Mouse (Mus musculus): Measurements from ENCODE around the gene Pygm. TPM values are rescaled to one million over a fixed set of nuclear protein-coding genes. Genes with fewer than 3 reads are reported as not detected.

Gene Pygm
- total RNA-seq, 2 experiments from 2014 or later = 6.2 to 8.2 TPM

DNA sequence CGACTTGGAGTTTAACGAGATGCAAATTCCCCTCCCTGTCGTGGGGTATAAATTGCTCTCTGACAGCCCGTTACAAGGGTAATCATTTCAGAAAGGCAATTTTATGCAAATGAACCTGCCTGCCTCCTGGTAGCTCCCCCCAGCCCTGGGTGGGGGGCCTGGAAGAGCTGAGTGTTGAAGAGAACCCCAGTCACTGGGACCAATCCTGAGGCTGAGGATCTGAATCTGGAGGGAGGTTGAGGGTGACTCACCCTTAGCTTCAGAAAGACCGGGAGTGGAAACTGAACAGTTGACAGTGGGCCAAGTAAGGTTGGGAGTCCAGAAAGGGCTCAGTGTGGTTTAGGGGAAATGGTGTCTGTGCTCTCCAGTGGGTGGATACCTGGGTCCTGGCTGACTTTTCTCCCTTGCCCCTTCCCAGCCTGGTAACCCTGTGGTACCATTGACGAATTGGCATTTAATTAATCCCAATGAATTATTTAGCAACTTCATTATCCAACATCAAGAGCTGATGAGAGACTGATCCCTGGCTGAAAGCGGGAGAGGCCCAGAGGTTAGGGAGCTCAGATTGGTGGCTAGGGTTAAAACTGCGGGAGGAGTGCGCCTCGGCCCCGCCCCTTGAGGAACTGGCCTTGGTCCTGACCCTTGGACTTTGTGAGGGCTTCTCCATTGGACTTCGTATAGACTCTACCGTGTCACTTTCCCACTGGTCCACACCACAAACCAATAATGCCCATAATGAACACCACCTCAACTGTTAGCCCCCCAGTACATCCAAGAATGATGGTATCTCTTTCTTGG is 42.7 kb downstream of the Pygm start:
- no peak for DNase-seq

DNA sequence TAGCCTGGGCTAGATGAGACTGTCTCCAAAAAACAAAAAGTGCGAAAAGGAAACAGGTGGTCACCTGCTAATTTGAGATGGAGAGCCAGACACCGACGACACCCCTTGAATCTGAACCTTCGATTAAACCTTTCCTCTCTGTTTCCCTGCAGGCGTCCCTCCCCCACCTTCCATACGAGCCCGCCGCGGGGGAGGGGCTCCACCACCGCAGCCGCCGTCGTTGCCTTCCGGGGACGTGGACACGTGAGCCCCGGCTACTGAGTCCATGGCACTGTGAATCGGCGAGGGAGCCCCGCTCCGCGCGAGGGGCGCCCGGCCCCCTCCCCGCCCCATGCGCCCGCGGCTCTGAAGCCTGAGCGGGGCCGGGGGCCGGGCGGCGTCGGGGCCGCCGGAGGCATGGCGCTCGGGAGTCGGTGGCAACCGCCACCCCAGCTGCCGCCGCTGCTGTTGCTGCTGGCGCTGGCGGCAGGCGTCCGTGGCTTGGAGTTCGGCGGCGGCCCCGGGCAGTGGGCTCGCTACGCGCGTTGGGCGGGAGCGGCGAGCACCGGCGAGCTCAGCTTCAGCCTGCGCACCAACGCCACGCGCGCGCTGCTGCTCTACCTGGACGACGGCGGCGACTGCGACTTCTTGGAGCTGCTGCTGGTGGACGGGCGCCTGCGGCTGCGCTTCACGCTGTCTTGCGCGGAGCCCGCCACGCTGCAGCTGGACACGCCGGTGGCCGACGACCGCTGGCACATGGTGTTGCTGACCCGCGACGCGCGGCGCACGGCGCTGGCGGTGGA is 43.6 kb downstream of the Pygm start:
- intact Hi-C loops (cut with DNase I) = no loop called here
- DNase-seq = no peak

More for the DNA sequence above, 42.7 kb downstream of the Pygm start:
- intact Hi-C loops (cut with DNase I) = no loop called here

DNA sequence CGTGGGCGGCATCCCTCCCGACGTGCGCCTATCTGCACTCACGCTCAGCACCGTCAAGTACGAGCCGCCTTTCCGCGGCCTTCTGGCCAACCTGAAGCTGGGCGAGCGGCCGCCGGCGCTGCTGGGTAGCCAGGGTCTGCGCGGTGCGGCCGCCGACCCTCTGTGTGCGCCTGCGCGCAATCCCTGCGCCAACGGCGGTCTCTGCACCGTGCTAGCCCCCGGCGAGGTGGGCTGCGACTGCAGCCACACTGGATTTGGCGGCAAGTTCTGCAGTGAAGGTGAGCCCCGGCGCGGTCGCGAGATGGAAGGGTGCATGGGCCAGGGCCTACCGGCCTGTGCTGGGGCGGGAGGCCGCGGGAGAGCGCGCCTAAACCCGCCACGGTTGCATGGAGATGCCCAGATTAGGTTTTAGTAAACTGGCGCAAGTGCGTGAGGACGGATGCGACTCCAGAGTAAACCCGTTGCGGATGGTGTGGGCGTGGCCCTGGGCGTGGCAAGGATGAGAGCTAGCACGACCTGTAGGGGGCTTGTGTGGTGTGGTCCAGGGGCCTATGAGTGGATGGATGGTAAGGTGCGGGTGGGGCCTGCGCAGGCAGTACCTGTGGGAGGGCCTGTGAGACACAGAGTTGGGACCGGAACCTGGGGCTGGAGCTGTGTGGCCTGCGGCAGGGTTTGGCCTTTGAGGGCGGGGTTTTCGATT is 44.5 kb downstream of the Pygm start:
- no peak for DNase-seq
- intact Hi-C loops (cut with DNase I) = no loop called here

DNA sequence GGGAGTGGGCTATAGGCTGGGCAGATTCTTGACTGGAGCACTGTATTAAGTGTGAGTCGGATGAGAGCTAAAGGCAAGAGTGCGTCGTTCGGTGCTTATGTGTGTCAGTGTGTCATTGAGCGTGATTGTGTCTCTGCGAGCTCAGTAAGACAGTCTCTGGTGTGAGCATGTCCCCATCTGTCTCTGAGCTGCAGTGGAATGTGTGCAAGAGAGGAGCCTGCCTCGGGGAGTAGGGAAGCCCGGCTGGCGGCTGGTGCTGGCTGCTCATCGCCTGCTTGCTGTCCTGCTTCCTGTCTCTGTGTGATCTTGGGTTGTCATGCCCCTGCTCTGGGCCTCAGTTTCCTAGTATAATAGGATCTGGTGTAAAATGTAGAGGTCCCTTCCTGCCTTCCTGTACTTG is 58.8 kb downstream of the Pygm start:
- intact Hi-C loops (cut with DNase I) = no loop called here
- no peak for DNase-seq

DNA sequence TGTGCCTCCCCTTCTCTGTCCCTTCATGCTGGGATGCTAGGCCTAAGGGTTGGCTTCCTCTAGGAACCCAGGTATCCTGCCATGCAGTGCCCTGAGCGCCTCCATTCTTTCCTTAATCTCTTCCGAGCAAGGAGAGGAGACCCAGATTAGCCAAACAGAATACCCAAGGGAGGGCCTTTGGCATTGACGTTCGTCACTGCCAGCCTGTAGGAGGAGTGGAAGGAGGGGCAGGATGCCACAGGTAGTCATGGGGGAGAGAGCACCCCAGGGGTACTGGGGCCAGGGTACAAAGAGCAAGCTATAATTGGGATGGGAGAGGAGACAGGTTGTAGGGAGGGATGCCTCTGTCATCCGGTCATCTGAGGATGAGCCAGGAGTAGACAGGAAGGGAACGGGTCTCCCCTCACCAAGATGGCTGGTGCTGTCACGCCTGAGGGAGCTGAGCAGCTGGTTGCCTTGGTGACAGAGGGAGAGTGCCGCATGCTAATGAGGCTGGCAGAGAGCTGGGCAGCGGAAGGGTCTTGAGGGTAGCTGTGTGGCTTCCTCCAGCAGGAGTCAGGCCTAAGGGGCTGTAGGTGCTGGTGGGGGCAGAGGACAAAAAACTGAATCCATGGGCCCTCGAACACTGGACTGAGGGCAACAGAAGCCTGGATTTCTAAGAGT is 61.7 kb downstream of the Pygm start:
- intact Hi-C loops (cut with DNase I) = no loop called here
- peak; percentile 83 for DNase-seq

DNA sequence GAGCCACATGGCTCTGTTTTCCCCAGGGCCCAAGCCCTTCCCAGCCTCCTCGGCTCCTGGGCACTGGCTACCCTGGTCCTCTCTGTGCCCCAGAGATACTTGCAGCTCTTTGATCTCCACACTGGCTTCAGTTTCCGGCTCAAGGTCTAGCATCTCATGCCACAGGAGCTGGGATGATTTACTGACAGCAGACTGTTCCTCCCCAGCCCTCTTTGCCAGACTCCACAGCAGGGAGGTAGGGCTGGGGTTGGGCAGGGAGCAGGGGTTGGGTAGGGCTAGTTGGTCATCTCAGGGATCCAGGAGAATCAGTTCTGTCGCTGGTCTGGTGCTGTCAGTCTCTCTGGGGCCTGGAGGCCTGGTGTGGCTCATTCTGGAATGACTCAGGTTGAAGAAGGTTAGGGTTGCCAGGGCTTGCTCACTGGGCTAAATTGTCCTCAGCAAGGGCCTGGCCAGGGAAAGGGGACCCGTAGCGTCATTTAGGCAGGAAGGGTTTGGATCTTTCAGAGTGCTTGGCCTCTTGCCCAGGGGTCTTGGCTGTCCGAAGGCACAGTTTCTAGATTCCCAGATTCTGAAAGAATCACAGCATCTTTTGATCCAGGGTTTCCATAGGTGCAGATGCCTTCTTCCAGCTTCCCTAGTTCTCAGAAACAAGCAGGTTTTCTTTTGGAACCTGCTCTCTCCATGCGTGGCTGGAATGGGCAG is 62.7 kb downstream of the Pygm start:
- DNase-seq = peak; percentile 73
- intact Hi-C loops (cut with DNase I) = no loop called here

Small RNAs within 50 kb of the gene (microRNA-seq; reads per million reads assigned to microRNA genes)
- 4.2 reads per million, percentile 9 among the genes with 10 or more reads in this experiment for gene Mir6989

Other genes with a start within 250 kb of the Pygm start
- gene Batf2, start 243.4 kb upstream of the Pygm start, total RNA-seq (2021) = not detected
- gene Arl2, start 242.9 kb upstream of the Pygm start, total RNA-seq (2021) = 10 to 100 TPM; 54.3 to 62.5 TPM
- not detected for gene Majin, start 200.0 kb upstream of the Pygm start, total RNA-seq (2021)
- gene Gpha2, start 158.0 kb upstream of the Pygm start, total RNA-seq (2021) = not detected
- 100 to 1,000 TPM; 189 to 193 TPM for gene Ppp2r5b, start 148.5 kb upstream of the Pygm start, total RNA-seq (2021)
- gene Atg2a, start 142.7 kb upstream of the Pygm start, total RNA-seq (2021) = 10 to 100 TPM; 29.3 to 29.7 TPM
- gene Ehd1, start 107.7 kb upstream of the Pygm start, total RNA-seq (2021) = 10 to 100 TPM; 87.1 to 87.7 TPM
- 1 to 10 TPM; 5.0 to 5.7 TPM for gene Cdc42bpg, start 77.9 kb upstream of the Pygm start, total RNA-seq (2021)
- gene Men1, start 49.4 kb upstream of the Pygm start, total RNA-seq (2021) = 10 to 100 TPM; 81.1 to 81.4 TPM
- gene Map4k2, start 43.3 kb upstream of the Pygm start, total RNA-seq (2021) = 100 to 1,000 TPM in 1 of 2 experiments, 10 to 100 TPM in 1; 91.7 to 102 TPM
- gene Sf1, start 20.7 kb upstream of the Pygm start, total RNA-seq (2021) = 100 to 1,000 TPM; 231 to 244 TPM
- gene Rasgrp2, start 14.9 kb downstream of the Pygm start, total RNA-seq (2021) = 100 to 1,000 TPM; 225 to 228 TPM
- gene Nrxn2, start 34.3 kb downstream of the Pygm start, total RNA-seq (2021) = 100 to 1,000 TPM; 695 to 758 TPM
- under 1 TPM in 1 of 2 experiments, not detected in 1; 0.30 TPM for gene Slc22a12, start 158.6 kb downstream of the Pygm start, total RNA-seq (2021)

Measured in left cerebral cortex, postnatal 4 days (tissue).